Mouse (Mus musculus) hindbrain, embryonic 14.5 days (tissue): ENCODE results near the gene Reln. TPM values are rescaled to one million over a fixed set of nuclear protein-coding genes. Genes with fewer than 3 reads are reported as not detected.

Experiments used
- ATAC-seq: fragments of 200-750 bp; cut with Nextera tagmentation; 2 replicates; pipeline ENCODE4 v1.8.0; 2017; ENCODE audit warnings: moderate number of reproducible peaks, mild to moderate bottlenecking, moderate TSS enrichment, moderate library complexity; ENCODE audit not compliant: low FRiP score
- DNase-seq: peaks from one replicate; pipeline ENCODE4 v3.0.0-alpha.2; 2015; ENCODE audit warnings: low spot score
- H3K27ac ChIP-seq: fragments of 300-500 bp; sonication (generic); 2 replicates; pipeline ENCODE4 v1.5.1; 2014; ENCODE audit warnings: mild to moderate bottlenecking, moderate library complexity
- H3K27me3 ChIP-seq: fragments of 300-500 bp; sonication (generic); 2 replicates; pipeline ENCODE4 v1.6.1; 2014; ENCODE audit warnings: mild to moderate bottlenecking, low read length, mixed read lengths; ENCODE audit not compliant: control insufficient read depth, insufficient read depth
- H3K36me3 ChIP-seq: fragments of 300-500 bp; sonication (generic); replicated peaks from 2 replicates; pipeline ENCODE4 v1.6.1; 2014; ENCODE audit not compliant: control insufficient read depth, insufficient read depth
- H3K4me1 ChIP-seq: fragments of 300-500 bp; sonication (generic); replicated peaks from 2 replicates; pipeline ENCODE4 v1.6.1; 2014; ENCODE audit warnings: antibody characterized with exemption, low read length, mixed read lengths; ENCODE audit not compliant: control insufficient read depth, insufficient read depth
- H3K4me2 ChIP-seq: fragments of 300-500 bp; sonication (generic); replicated peaks from 2 replicates; pipeline ENCODE4 v1.6.1; 2014; ENCODE audit warnings: mild to moderate bottlenecking, moderate library complexity
- H3K4me3 ChIP-seq: fragments of 300-500 bp; sonication (generic); replicated peaks from 2 replicates; pipeline ENCODE4 v1.5.1; 2014; ENCODE audit warnings: mild to moderate bottlenecking, low read length
- H3K9ac ChIP-seq: fragments of 300-500 bp; sonication (generic); 2 replicates; pipeline ENCODE4 v1.6.1; 2014
- H3K9me3 ChIP-seq: fragments of 300-500 bp; sonication (generic); 2 replicates; pipeline ENCODE4 v1.6.1; 2016; ENCODE audit warnings: low read length; ENCODE audit not compliant: control insufficient read depth
- WGBS: fragments of 180-500 bp; shearing (Covaris S2); extraction: QIAGEN DNeasy Blood & Tissue Kit; methylation state at CpG from one replicate; pipeline ENCODE4 v1.1.7; 2014; 5-methylcytosine and 5-hydroxymethylcytosine counted together
- polyA plus RNA-seq: library from polyadenylated mRNA; unstranded; fragments of >200 nt; fragmentation: Nextera tagmentation; extraction: Ambion mirVana; gene quantifications from 2 replicates; pipeline ENCODE4 v1.2.1, GENCODE M21; 2014

The Reln gene
- polyA plus RNA-seq, 1 experiment from 2014 or later: 63.5 TPM

GRCm38 (mm10) chr5:21909713-21910112 lies 434.8 kb downstream of the Reln start:
- ATAC-seq: no peak
- H3K4me2 ChIP-seq: no peak overlapping the region
- H3K4me1 ChIP-seq: no peaks in the 10 kb centered on the region
- no peak overlapping the region for H3K9ac ChIP-seq
- 91% methylated on average over 3 of the region's 3 CpGs for WGBS
- DNase-seq: no peak
- 0 out of 2 replicates have a peak, but pooled peaks cover 4% of the 10 kb centered on the region for H3K36me3 ChIP-seq
- H3K4me3 ChIP-seq: no peak overlapping the region
- H3K9me3 ChIP-seq: no peaks in the 10 kb centered on the region
- no peak overlapping the region for H3K27ac ChIP-seq
- no peaks in the 10 kb centered on the region for H3K27me3 ChIP-seq

- DNase-seq (no peak), ATAC-seq (no peak)
- WGBS: 61% methylated on average over 12 of the region's 12 CpGs
Observed at GRCm38 (mm10) chr5:21901411-21901810, 443.1 kb downstream of the Reln start.

GRCm38 (mm10) chr5:21900891-21901290 lies 443.6 kb downstream of the Reln start:
- DNase-seq (no peak), ATAC-seq (no peak)
- Histone ChIP-seq H3K9me3 (no peaks in the 10 kb centered on the region), H3K4me2 (no peak overlapping the region), H3K36me3 (peaks cover 12% of the 10 kb centered on the region), H3K27ac (no peak overlapping the region), H3K4me1 (peaks cover 8% of the 10 kb centered on the region; the same call in 1 of the 2 replicates), H3K27me3 (no peaks in the 10 kb centered on the region), H3K9ac (no peak overlapping the region), H3K4me3 (no peak overlapping the region)
- 68% methylated on average over 6 of the region's 6 CpGs for WGBS

More at GRCm38 (mm10) chr5:21901411-21901810, 443.1 kb downstream of the Reln start:
- Histone ChIP-seq H3K9ac (no peak overlapping the region), H3K36me3 (peaks cover 11% of the 10 kb centered on the region), H3K4me3 (no peak overlapping the region), H3K4me1 (peaks cover 8% of the 10 kb centered on the region; the same call in 1 of the 2 replicates), H3K27ac (no peak overlapping the region), H3K4me2 (no peak overlapping the region), H3K9me3 (no peaks in the 10 kb centered on the region), H3K27me3 (no peaks in the 10 kb centered on the region)

GRCm38 (mm10) chr5:21898875-21899274 lies 445.6 kb downstream of the Reln start:
- Histone ChIP-seq H3K4me1 (peaks cover 8% of the 10 kb centered on the region; the same call in 1 of the 2 replicates), H3K4me2 (no peak overlapping the region), H3K4me3 (no peak overlapping the region), H3K9ac (no peak overlapping the region), H3K9me3 (no peaks in the 10 kb centered on the region), H3K27ac (no peak overlapping the region), H3K36me3 (peaks cover 14% of the 10 kb centered on the region), H3K27me3 (no peaks in the 10 kb centered on the region)
- DNase-seq: no peak
- no peak for ATAC-seq
- WGBS: 78% methylated on average over 6 of the region's 6 CpGs

GRCm38 (mm10) chr5:21896586-21896985 lies 447.9 kb downstream of the Reln start:
- Histone ChIP-seq H3K4me2 (no peak overlapping the region), H3K36me3 (peaks cover 3% of the 10 kb centered on the region), H3K27ac (no peak overlapping the region), H3K4me3 (no peak overlapping the region), H3K27me3 (no peaks in the 10 kb centered on the region), H3K9me3 (no peaks in the 10 kb centered on the region), H3K9ac (no peak overlapping the region), H3K4me1 (peaks cover 8% of the 10 kb centered on the region; the same call in 1 of the 2 replicates)
- ATAC-seq: no peak
- 73% methylated on average over 14 of the region's 14 CpGs for WGBS
- no peak for DNase-seq

GRCm38 (mm10) chr5:21894168-21894567 lies 450.3 kb downstream of the Reln start:
- 95% methylated on average over 3 of the region's 3 CpGs for WGBS
- no peak for ATAC-seq
- no peak overlapping the region for H3K9ac ChIP-seq

GRCm38 (mm10) chr5:21866750-21867149 lies 477.8 kb downstream of the Reln start:
- Histone ChIP-seq H3K4me3 (no peak overlapping the region), H3K9me3 (no peaks in the 10 kb centered on the region), H3K9ac (peak overlapping the region; percentile 21; the same call in 1 of the 2 replicates), H3K27ac (peak overlapping the region; percentile 20; the same call in 1 of the 2 replicates), H3K4me2 (peak overlapping the region; percentile 62), H3K27me3 (no peaks in the 10 kb centered on the region), H3K4me1 (peaks cover 6% of the 10 kb centered on the region), H3K36me3 (no peaks in the 10 kb centered on the region)
- 73% methylated on average over 8 of the region's 8 CpGs for WGBS
- ATAC-seq (no peak), DNase-seq (no peak)

More at GRCm38 (mm10) chr5:21894168-21894567, 450.3 kb downstream of the Reln start:
- Histone ChIP-seq H3K4me2 (no peak overlapping the region), H3K4me3 (no peak overlapping the region), H3K27ac (no peak overlapping the region), H3K4me1 (0 out of 2 replicates have a peak, but pooled peaks cover 5% of the 10 kb centered on the region), H3K27me3 (no peaks in the 10 kb centered on the region), H3K9me3 (no peaks in the 10 kb centered on the region), H3K36me3 (peaks cover 3% of the 10 kb centered on the region)
- DNase-seq: no peak

GRCm38 (mm10) chr5:21866311-21866712 lies 478.2 kb downstream of the Reln start:
- DNase-seq (peak; percentile 55), ATAC-seq (peak; percentile 79)
- H3K9me3 ChIP-seq: no peaks in the 10 kb centered on the region
- H3K36me3 ChIP-seq: no peaks in the 10 kb centered on the region
- peak overlapping the region; percentile 62 for H3K4me2 ChIP-seq
- peak overlapping the region; percentile 21; the same call in 1 of the 2 replicates for H3K9ac ChIP-seq
- peaks cover 6% of the 10 kb centered on the region for H3K4me1 ChIP-seq
- H3K4me3 ChIP-seq: peak overlapping the region; percentile 24
- 5% methylated on average over 6 of the region's 6 CpGs for WGBS
- H3K27ac ChIP-seq: peak overlapping the region; percentile 20; the same call in 1 of the 2 replicates
- H3K27me3 ChIP-seq: no peaks in the 10 kb centered on the region

GRCm38 (mm10) chr5:21865346-21866107 lies 479.0 kb downstream of the Reln start, which contains the start of gene Slc26a5:
Slc26a5 (minus strand) TSS chr5:21865604.
- no peaks in the 10 kb centered on the region for H3K9me3 ChIP-seq
- no peaks in the 10 kb centered on the region for H3K36me3 ChIP-seq
- peak within 1 kb of the TSS; percentile 20; the same call in 1 of the 2 replicates for H3K27ac ChIP-seq
- DNase-seq (peak; percentile 28), ATAC-seq (peak; percentile 59; the same call in 1 of the 2 replicates)
- H3K9ac ChIP-seq: peak within 1 kb of the TSS; percentile 31; the same call in 1 of the 2 replicates
- H3K27me3 ChIP-seq: no peaks in the 10 kb centered on the region
- peak within 1 kb of the TSS; percentile 24 for H3K4me3 ChIP-seq
- peak within 1 kb of the TSS; percentile 62 for H3K4me2 ChIP-seq
- peaks cover 6% of the 10 kb centered on the region for H3K4me1 ChIP-seq
- WGBS: 2% methylated on average over 29 of the region's 29 CpGs
